Mouse (Mus musculus) adrenal gland, postnatal 10 days (tissue): ENCODE results near the gene Pthlh. TPM values are rescaled to one million over a fixed set of nuclear protein-coding genes. Genes with fewer than 3 reads are reported as not detected.
"Not testable (repeated sequence)": the region's sequence is repeated elsewhere in the genome, so short reads cannot be mapped to it uniquely, and the experiment has no call there.

Experiments
- DNase-seq: peaks from one replicate; pipeline ENCODE4 v3.0.0; 2021; ENCODE audit warnings: mixed read lengths
- long read RNA-seq, 2 experiments: library from polyadenylated mRNA; stranded (forward); transcript quantifications; one replicate each; pipeline ENCODE4 v2.0.0; 2021
- total RNA-seq, 2 experiments: library from RNA; stranded (reverse); gene quantifications; 2 replicates each; pipeline ENCODE4 v1.2.3; 2021

The Pthlh gene
- 1 to 10 TPM; 1.0 TPM for total RNA-seq
- long read RNA-seq, experiment 1, partial matches to known transcripts: 0 of 1 reads
- long read RNA-seq, experiment 1, other reads (novel, unspliced or antisense): 0 of 1 reads
- long read RNA-seq, experiment 2, partial matches to known transcripts: 0 of 3 reads
- long read RNA-seq, experiment 2, other reads (novel, unspliced or antisense): 0 of 3 reads

DNA sequence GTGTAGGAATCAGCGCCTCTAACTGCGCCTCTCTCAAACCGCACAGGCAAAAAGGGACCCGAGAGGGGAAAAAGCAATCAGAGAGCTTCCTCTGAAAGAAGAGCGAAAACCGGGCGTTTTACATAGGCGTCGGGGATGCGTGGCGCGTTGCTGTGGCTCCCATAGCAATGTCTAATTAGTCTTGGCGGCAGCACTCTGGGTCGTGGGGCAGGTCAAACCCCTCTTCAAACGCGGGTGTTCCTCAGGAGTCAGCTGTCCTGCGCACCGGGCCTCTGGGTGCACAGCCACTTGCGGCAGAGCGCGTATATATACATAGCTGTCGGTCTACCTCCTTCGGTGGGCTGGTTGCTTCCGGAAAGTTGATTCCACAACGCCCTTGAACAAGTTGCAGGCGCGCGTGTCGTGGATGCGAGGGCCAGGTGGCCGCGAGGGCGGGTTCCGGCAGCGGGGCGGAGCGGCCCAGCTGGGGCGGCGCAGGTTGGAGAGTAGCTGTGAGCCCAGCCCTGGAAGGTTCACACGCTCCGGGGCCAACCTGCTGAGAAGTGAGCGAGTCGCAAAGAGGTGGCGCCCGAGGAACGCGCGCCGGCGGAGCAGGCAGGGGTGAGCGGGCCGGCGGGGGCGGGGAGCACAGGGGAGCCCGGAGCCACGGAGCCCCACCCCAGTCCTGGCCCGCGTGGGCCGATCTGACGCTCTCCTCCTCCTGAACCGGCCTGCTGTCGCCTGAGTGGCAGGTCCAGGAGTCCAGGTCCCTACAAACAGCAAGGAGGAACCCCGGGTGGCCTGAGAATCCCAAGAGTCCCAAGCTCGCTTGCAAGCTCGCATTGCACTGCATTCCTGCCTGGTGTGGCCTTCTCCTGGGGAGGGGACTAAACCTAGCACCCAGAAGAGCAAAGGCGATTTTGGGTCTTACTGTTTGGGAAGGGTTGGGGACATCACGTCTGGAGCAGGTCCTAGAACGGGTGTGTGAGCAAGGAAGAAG lies at the start of gene Pthlh:
Pthlh (minus strand) TSS at position 597 of the 979 bp plus-strand sequence.
- DNase-seq: peak; percentile 72

GRCm38 (mm10) chr6:147313331-147313730 lies 49.3 kb upstream of the Pthlh start:
- DNase-seq: no peak

GRCm38 (mm10) chr6:147310435-147310978 lies 46.5 kb upstream of the Pthlh start:
- no peak for DNase-seq

DNA sequence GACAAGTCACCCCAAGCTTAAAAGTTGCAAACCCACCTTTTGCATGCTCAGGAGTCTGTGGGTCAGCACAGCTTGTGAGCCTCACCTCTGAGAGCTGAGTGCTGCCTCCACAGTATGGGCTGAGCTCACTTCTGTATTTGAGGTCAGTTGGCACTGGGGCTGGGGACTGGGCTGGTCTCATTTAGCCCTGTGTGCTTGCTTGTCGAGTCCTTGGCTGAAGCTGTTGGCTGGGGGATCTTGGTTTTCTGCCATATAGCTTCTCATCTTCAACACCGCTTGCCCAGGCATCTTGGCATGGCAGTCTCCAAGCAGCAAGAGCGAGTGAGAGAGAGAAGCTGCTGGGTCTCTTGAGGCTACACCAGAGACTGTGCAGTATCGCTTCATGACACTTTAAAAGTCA lies 46.1 kb upstream of the Pthlh start:
- peak; percentile 5 for DNase-seq

DNA sequence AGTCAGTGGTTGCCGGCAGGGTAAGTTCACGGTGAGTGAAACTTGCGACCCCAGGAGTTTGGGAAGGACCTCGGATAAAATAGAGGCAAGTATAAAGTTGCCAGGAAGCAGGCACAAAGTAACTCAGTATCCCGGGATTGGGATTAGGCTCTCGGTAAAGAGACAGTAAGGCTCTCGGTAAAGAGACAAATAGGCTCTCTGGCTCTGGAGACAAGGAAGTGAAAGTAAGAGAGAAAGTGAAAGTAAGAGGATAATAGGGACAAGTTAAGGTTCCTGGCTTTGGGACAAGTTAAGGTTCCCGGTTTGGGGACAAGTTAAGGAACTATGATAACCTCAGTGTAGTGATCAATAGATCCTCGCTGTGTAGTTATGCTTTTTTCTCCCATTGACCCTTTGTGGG lies 40.3 kb upstream of the Pthlh start:
- not testable (repeated sequence) for DNase-seq

- no peak for DNase-seq
Observed at GRCm38 (mm10) chr6:147299607-147300006, 35.6 kb upstream of the Pthlh start.

- no peak for DNase-seq
Observed at GRCm38 (mm10) chr6:147279309-147279708, 15.3 kb upstream of the Pthlh start.

- peak; percentile 62 for DNase-seq
Observed at GRCm38 (mm10) chr6:147268143-147268790, 4.3 kb upstream of the Pthlh start.

DNA sequence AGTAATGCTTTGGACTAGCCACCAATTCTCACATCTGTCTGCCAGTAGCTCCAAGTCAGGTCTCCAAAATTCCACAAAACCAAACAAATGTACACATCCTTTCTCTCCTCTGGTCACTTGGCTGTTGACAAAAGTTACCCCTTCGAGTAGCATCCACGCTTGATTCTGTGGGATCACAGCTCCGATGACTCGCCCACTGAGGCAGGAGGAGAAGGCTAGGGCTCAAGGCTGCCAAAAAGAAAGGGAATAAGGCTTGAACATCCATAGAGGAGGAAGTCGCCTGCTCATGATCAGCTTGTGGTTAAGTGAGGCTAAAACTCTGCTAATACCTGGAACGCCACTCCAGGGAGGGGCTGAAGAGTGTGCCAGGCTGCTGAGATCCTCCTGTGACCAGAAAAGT lies 2.5 kb upstream of the Pthlh start:
- DNase-seq: no peak

- peak; percentile 20 for DNase-seq
Observed at GRCm38 (mm10) chr6:147263178-147263577, 805 bp downstream of the Pthlh start.

DNA sequence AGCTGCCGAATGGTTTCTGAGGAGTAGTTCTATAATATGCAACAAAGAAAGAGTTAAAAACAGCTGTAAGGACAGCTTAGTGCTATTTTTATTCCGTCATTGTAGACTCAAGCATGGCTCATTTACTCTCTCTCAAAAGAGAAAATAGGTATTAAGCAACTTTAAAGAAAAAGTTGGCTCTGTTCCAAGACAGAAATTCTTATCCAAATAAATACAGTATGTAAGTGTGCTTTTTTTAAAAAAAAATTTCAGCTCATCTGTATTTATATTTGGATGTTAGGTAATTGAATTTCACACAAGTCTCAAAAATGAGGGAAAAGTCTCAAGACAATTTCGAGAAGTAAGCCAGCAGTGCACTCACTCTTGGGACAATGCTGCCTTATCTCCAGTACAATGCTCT lies 2.4 kb downstream of the Pthlh start:
- no peak for DNase-seq

DNA sequence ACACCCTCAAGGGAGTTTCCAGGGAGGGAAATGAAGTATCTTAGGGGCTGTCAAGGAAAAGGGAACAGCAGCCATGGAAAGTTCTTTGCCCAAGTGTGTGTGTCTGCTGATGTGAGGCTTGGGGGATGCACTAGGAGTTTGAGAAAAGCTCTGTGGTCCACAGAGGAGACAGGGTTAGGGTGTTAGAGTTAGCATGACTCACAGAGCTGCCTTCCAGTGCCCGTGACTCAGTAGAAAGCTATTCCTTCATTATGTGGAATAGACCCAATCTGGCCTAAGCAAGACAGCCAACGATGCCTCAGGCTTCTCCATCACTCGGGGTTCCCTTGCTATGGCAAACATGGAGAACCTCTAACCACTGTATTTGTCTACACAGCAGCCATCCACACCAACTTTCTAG lies 3.2 kb downstream of the Pthlh start:
- DNase-seq: no peak

GRCm38 (mm10) chr6:147247782-147248181 lies 16.2 kb downstream of the Pthlh start:
- no peak for DNase-seq

GRCm38 (mm10) chr6:147244294-147244693 lies 19.7 kb downstream of the Pthlh start:
- DNase-seq: no peak

GRCm38 (mm10) chr6:147243655-147244054 lies 20.3 kb downstream of the Pthlh start:
- peak; percentile 41 for DNase-seq

DNA sequence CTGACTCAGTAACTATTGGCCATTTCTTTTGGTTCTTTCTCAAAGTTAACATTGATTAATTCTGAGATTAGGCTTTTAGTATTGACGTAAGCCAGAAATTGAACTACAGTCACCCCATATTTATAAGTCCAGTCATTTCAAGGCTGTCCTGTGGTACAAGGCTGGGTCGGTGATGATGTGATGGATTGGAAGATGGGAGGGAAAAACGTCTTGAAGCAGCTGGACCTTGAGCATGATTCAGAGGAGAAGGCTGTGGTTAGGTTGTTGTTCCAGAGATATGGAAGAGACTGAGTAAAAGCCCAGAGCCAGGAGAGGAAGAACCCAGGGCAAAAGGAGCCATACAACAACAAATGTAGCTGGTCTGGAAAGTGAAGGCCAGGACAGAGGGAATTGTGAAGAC lies 22.4 kb downstream of the Pthlh start:
- no peak for DNase-seq

DNA sequence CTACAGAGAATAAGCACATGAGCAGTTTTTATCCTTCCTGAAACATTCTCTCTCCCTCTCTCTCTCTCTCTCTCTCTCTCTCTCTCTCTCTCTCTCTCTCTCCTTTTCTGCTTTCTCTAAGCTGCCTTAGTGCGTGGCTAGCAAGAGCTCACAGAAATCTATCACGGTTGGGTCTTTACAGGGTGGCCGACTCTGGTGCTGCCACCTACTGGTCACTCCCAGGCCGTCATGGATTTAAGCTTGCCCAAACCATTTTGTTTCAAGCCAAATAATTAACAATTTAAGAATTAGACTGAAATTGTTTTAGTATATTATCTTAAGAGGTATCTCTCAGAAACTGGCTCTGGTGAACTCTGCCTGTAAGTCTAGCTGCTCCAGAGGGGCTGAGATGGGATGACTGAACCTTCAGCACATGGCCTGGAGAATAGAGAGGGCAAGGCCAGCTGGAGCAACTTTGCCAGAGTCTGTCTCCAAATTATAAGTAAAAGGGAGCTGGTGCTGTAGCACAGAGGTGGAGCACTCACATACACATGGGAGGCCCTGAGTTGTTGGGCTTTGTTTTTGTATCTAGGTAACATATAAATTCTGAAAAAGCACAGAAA lies 23.7 kb downstream of the Pthlh start:
- DNase-seq: peak; percentile 75

GRCm38 (mm10) chr6:147226696-147227095 lies 37.3 kb downstream of the Pthlh start:
- no peak for DNase-seq

DNA sequence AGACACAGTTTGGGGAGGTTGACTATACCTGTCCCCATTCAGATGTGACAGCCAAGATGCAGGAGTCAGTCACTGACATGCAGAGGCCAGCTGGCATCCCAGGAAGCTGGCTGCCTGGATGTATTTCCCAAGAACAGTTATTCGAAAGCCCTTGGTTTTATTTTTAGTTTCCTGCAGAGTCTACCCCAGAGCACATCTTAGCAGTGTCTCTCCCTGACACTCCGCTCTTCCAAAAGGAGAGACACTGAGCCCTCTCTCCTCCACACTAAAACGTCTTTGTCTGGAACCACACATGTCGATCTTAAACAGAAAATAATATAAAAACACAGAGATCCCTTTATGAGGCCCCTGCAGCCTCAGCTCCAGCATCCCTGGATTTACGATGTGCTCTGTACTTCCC lies 44.9 kb downstream of the Pthlh start:
- no peak for DNase-seq

DNA sequence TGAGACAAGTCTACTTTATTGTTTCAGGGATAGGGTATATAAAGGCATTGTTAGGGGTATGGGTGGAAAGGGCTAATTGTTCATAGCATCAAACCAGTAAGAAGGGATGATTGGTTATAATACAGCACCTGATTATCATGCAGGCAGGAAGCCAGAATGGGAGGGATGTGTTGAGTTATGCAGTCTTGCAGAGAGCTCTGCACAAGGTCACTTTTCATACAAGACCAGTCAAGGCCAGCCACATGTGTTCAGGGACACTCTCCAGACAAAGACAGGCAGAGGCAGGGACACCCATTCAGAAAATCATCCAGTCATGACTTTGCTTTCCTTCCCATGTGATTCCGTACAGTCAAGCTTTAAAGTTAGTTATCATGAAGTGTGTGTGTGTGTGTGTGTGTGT lies 47.8 kb downstream of the Pthlh start:
- DNase-seq: peak; percentile 52

- peak; percentile 26 for DNase-seq
Observed at GRCm38 (mm10) chr6:147207821-147208330, 56.1 kb downstream of the Pthlh start.
